Comparison of ENCODE assay signal across 16 mouse cellular contexts in genomic region chr1:103372811-103373210, GRCm38 (mm10).
"Had no signal": no experiment of that assay in that cellular context is flagged by ENCODE, and none has a peak within 500 bp of the region (broad histone marks: within the 10 kb centered on the region; RNA-seq: fewer than 3 reads in every experiment).

No protein-coding gene starts in this region.

- H3K36me3 ChIP-seq: neural tube, embryonic 13.5 days; neural tube, embryonic 15.5 days; stomach, embryonic 15.5 days had no signal

- H3K9me3 ChIP-seq: neural tube, embryonic 13.5 days; neural tube, embryonic 15.5 days; stomach, embryonic 15.5 days had no signal

- H3K9ac ChIP-seq: neural tube, embryonic 13.5 days; neural tube, embryonic 15.5 days; stomach, embryonic 15.5 days had no signal

- H3K27me3 ChIP-seq: neural tube, embryonic 13.5 days; neural tube, embryonic 15.5 days; stomach, embryonic 15.5 days had no signal

- H3K27ac ChIP-seq: neural tube, embryonic 13.5 days; neural tube, embryonic 15.5 days; stomach, embryonic 15.5 days; stomach, postnatal 0 days had no signal

- H3K4me2 ChIP-seq: neural tube, embryonic 13.5 days; neural tube, embryonic 15.5 days; stomach, embryonic 15.5 days had no signal

- H3K4me3 ChIP-seq: neural tube, embryonic 13.5 days; neural tube, embryonic 15.5 days; stomach, embryonic 15.5 days had no signal

- H3K4me1 ChIP-seq: neural tube, embryonic 13.5 days; neural tube, embryonic 15.5 days; stomach, embryonic 15.5 days had no signal

- DNase-seq: retina, postnatal 1 day; right cerebral cortex, adult 18-20 months; right cerebral cortex, postnatal 14 days; right cerebral cortex, postnatal 25 days; right cerebral cortex, postnatal 4 days; spleen, adult 18-20 months; thymus, adult 18-20 months; thymus, adult 2 months; thymus, postnatal 14 days; thymus, postnatal 25 days; thymus, postnatal 36 days; thymus, postnatal 4 days had no signal
